Mouse (Mus musculus) MEL (cell line): ENCODE measurements around the gene Brca1. TPM values are rescaled to one million over a fixed set of nuclear protein-coding genes. Genes with fewer than 3 reads are reported as not detected.
A peak's percentile ranks its signal among the peaks of the same experiment; 100 is the strongest.

Experiments used
- DNase-seq: peaks from one replicate; pipeline ENCODE4 v3.0.0; 2011; ENCODE audit warnings: low read depth, low spot score
- H3K27ac ChIP-seq: 2 replicates; pipeline ENCODE4 v1.5.1; 2012; ENCODE audit warnings: low read depth, mild to moderate bottlenecking, control low read depth, low read length, moderate library complexity; ENCODE audit not compliant: control insufficient read depth
- H3K27me3 ChIP-seq, 2 experiments: fragments of 150-350 bp in 1 of 2; sonication (generic) in 1 of 2; 2 replicates each; pipeline ENCODE4 v1.6.1; 2012; ENCODE audit warnings: low read length in 2 of 2, mild to moderate bottlenecking in 2 of 2, improper control_type of control experiment in 1 of 2, moderate library complexity in 1 of 2; ENCODE audit not compliant: insufficient read depth in 2 of 2, control insufficient read depth in 1 of 2
- H3K36me3 ChIP-seq, 2 experiments: 2 replicates each; pipeline ENCODE4 v1.6.1; 2012 to 2014; ENCODE audit warnings: low read length in 2 of 2, improper control_type of control experiment in 1 of 2, inconsistent platforms in 1 of 2, mild to moderate bottlenecking in 1 of 2; ENCODE audit not compliant: insufficient read depth in 2 of 2, control insufficient read depth in 1 of 2
- H3K4me1 ChIP-seq, 2 experiments: fragments of 150-350 bp in 1 of 2; sonication (generic) in 1 of 2; 2 replicates each; pipeline ENCODE4 v1.6.1; 2012; ENCODE audit warnings: low read length in 2 of 2, improper control_type of control experiment in 1 of 2, mild to moderate bottlenecking in 1 of 2; ENCODE audit not compliant: insufficient read depth in 2 of 2, control insufficient read depth in 1 of 2
- H3K4me3 ChIP-seq, 2 experiments: fragments of 150-350 bp in 1 of 2; sonication (generic) in 1 of 2; 2 replicates each; pipeline ENCODE4 v1.5.1; 2012; ENCODE audit warnings: low read depth in 2 of 2, low read length in 2 of 2, mild to moderate bottlenecking in 2 of 2, moderate library complexity in 2 of 2, control low read depth in 1 of 2, improper control_type of control experiment in 1 of 2; ENCODE audit not compliant: control insufficient read depth in 1 of 2, insufficient read depth in 1 of 2
- H3K79me2 ChIP-seq: 2 replicates; pipeline ENCODE4 v1.6.1; 2012; ENCODE audit warnings: mild to moderate bottlenecking, low read length, moderate library complexity; ENCODE audit not compliant: control insufficient read depth, poor library complexity, insufficient read depth
- H3K9ac ChIP-seq: 2 replicates; pipeline ENCODE4 v1.6.1; 2012; ENCODE audit warnings: low read depth, mild to moderate bottlenecking, control low read depth, low read length, moderate library complexity; ENCODE audit not compliant: control insufficient read depth, poor library complexity, severe bottlenecking
- H3K9me3 ChIP-seq: fragments of 150-350 bp; sonication (generic); replicated peaks from 2 replicates; pipeline ENCODE4 v1.6.1; 2012; ENCODE audit warnings: mild to moderate bottlenecking, low read length, improper control_type of control experiment, moderate library complexity; ENCODE audit not compliant: insufficient read depth
- CHD1 ChIP-seq: IDR thresholded peaks from 2 replicates; pipeline ENCODE4 v1.6.1; 2012; ENCODE audit warnings: low read depth, mild to moderate bottlenecking, inconsistent platforms, low read length, improper control_type of control experiment
- CTCF ChIP-seq, 3 experiments: IDR thresholded peaks in 2 of 3; conservative IDR thresholded peaks in 1 of 3; 2 replicates each; pipeline ENCODE4 v1.5.1; 2011 to 2012; ENCODE audit warnings: low read length in 3 of 3, low read depth in 2 of 3, mild to moderate bottlenecking in 2 of 3, improper control_type of control experiment in 1 of 3, inconsistent platforms in 1 of 3, mixed read lengths in 1 of 3, moderate library complexity in 1 of 3; ENCODE audit not compliant: control insufficient read depth in 1 of 3, insufficient read depth in 1 of 3, poor library complexity in 1 of 3, severe bottlenecking in 1 of 3
- EP300 ChIP-seq, 2 experiments: IDR thresholded peaks; 2 replicates each; pipeline ENCODE4 v1.6.1; 2011; ENCODE audit warnings: improper control_type of control experiment in 2 of 2, low read length in 2 of 2, low read depth in 1 of 2, mild to moderate bottlenecking in 1 of 2
- HCFC1 ChIP-seq: IDR thresholded peaks from 2 replicates; pipeline ENCODE4 v1.6.1; 2012; ENCODE audit warnings: low read depth, mild to moderate bottlenecking, inconsistent platforms, low read length, improper control_type of control experiment, moderate library complexity
- JUND ChIP-seq: IDR thresholded peaks from 2 replicates; pipeline ENCODE4 v1.6.1; 2011; ENCODE audit warnings: low read depth, mild to moderate bottlenecking, improper control_type of control experiment, low read length
- MAFK ChIP-seq: IDR thresholded peaks from 2 replicates; pipeline ENCODE4 v1.6.1; 2011; ENCODE audit warnings: low read depth, mild to moderate bottlenecking, low read length, improper control_type of control experiment, borderline replicate concordance
- MXI1 ChIP-seq: IDR thresholded peaks from 2 replicates; pipeline ENCODE4 v1.6.1; 2011; ENCODE audit warnings: mild to moderate bottlenecking, low read depth, low read length, improper control_type of control experiment
- POLR2A ChIP-seq, 2 experiments: IDR thresholded peaks; 2 replicates each; pipeline ENCODE4 v1.6.1; 2011 to 2012; ENCODE audit warnings: low read length in 2 of 2, mild to moderate bottlenecking in 2 of 2, control low read depth in 1 of 2, improper control_type of control experiment in 1 of 2, low read depth in 1 of 2, moderate library complexity in 1 of 2; ENCODE audit not compliant: control insufficient read depth in 1 of 2, insufficient read depth in 1 of 2, poor library complexity in 1 of 2
- SIN3A ChIP-seq: IDR thresholded peaks from 2 replicates; pipeline ENCODE4 v1.6.1; 2012; ENCODE audit warnings: low read length, improper control_type of control experiment, inconsistent platforms
- SMC3 ChIP-seq: IDR thresholded peaks from 2 replicates; pipeline ENCODE4 v1.6.1; 2011; ENCODE audit warnings: low read depth, low read length, improper control_type of control experiment
- TAL1 ChIP-seq: IDR thresholded peaks from 2 replicates; pipeline ENCODE4 v1.6.1; 2012; ENCODE audit warnings: mild to moderate bottlenecking, inconsistent platforms, low read length, moderate library complexity, mixed read lengths
- TBP ChIP-seq: IDR thresholded peaks from 2 replicates; pipeline ENCODE4 v1.8.0; 2011; ENCODE audit warnings: low read depth, low read length, improper control_type of control experiment
- TCF12 ChIP-seq: IDR thresholded peaks from 2 replicates; pipeline ENCODE4 v1.6.1; 2014; ENCODE audit warnings: low read depth, mild to moderate bottlenecking, inconsistent platforms, low read length, improper control_type of control experiment, moderate library complexity
- UBTF ChIP-seq: IDR thresholded peaks from 2 replicates; pipeline ENCODE4 v1.6.1; 2012; ENCODE audit warnings: low read depth, mild to moderate bottlenecking, inconsistent platforms, low read length, improper control_type of control experiment, moderate library complexity, borderline replicate concordance; ENCODE audit not compliant: insufficient read depth
- ZC3H11A ChIP-seq: IDR thresholded peaks from 2 replicates; pipeline ENCODE4 v1.6.1; 2012; ENCODE audit warnings: low read depth, mild to moderate bottlenecking, inconsistent platforms, low read length, improper control_type of control experiment
- ZKSCAN1 ChIP-seq: IDR thresholded peaks from 2 replicates; pipeline ENCODE4 v1.6.1; 2012; ENCODE audit warnings: low read depth, mild to moderate bottlenecking, inconsistent platforms, low read length, improper control_type of control experiment, moderate library complexity
- ZMIZ1 ChIP-seq: IDR thresholded peaks from 2 replicates; pipeline ENCODE4 v1.6.1; 2012; ENCODE audit warnings: low read depth, mild to moderate bottlenecking, inconsistent platforms, low read length, improper control_type of control experiment, moderate library complexity
- polyA plus RNA-seq, 2 experiments: library from polyadenylated mRNA; stranded (reverse) in 1 of 2; unstranded in 1 of 2; fragments of >175 nt in 1 of 2; fragments of >200 nt in 1 of 2; gene quantifications; 2 replicates each; pipeline versions ENCODE4 v1.2.1 to v1.2.4; 2012; ENCODE audit warnings: low replicate concordance in 2 of 2, low read depth in 1 of 2; ENCODE audit not compliant: insufficient read length in 2 of 2, insufficient read depth in 1 of 2, missing spikeins in 1 of 2
- total RNA-seq: library from RNA; depleted of rRNA; stranded (reverse); fragments of 300-350 nt; gene quantifications from 2 replicates; pipeline ENCODE4 v1.2.3, GENCODE M21; 2012

The Brca1 gene
- total and polyA plus RNA-seq, 3 experiments = 25.7 to 1,155 (median 35.3) TPM

- TF ChIP-seq ZKSCAN1 (no peak), UBTF (peak; percentile 77; the same call in 1 of the 2 replicates), POLR2A (IDR thresholded peaks at IDR 0.05; ENCODE audit: control insufficient read depth in 1 of 2, insufficient read depth in 1 of 2, low read depth in 1 of 2, low read length in 2 of 2, poor library complexity in 1 of 2) (no peak), TCF12 (peak; percentile 23; the same call in 1 of the 2 replicates), ZC3H11A (no peak), JUND (no peak), CTCF (IDR thresholded peaks at IDR 0.05 in 2 of 3, conservative IDR thresholded peaks at IDR 0.05 in 1 of 3; ENCODE audit: control insufficient read depth in 1 of 3, insufficient read depth in 1 of 3, low read depth in 2 of 3, low read length in 3 of 3, poor library complexity in 1 of 3, severe bottlenecking in 1 of 3) (no peak; a peak in 1 of 6 replicates), CHD1 (no peak), EP300 (IDR thresholded peaks at IDR 0.05; ENCODE audit: low read depth in 1 of 2, low read length in 2 of 2) (peak in 1 of 2 experiments; percentile 20; a peak in 1 of 4 replicates), SMC3 (no peak), MAFK (no peak)
- TF ChIP-seq, all 39 proteins: peak for 10
Observed at GRCm38 (mm10) chr11:101465101-101465868, 86.5 kb downstream of the Brca1 start (continued).

- Histone ChIP-seq H3K9me3 (no peaks in the 10 kb centered on the region), H3K4me1 (peaks cover 12 to 33% of the 10 kb centered on the region in 2 experiments), H3K27ac (peak within 1 kb of the TSS; percentile 82), H3K36me3 (peaks cover 0 to 27% of the 10 kb centered on the region in 2 experiments; a peak in 3 of 4 replicates), H3K27me3 (no peaks in the 10 kb centered on the region), H3K9ac (peak within 1 kb of the TSS; percentile 78), H3K4me3 (peak within 1 kb of the TSS; percentile 70 to 82), H3K79me2 (peaks cover 6% of the 10 kb centered on the region; the same call in 1 of the 2 replicates)
- peak; percentile 85 for DNase-seq
- peak; percentile 26; the same call in 1 of the 2 replicates for TF ChIP-seq HCFC1
- peak; percentile 58 for TF ChIP-seq TBP
- no peak for TF ChIP-seq UBTF
- TF ChIP-seq ZMIZ1 = no peak; the same call in 1 of the 2 replicates
- no peak for TF ChIP-seq TAL1
- TF ChIP-seq EP300 (IDR thresholded peaks at IDR 0.05; ENCODE audit: low read depth in 1 of 2, low read length in 2 of 2) = peak; percentile 12 to 21; a peak in 2 of 4 replicates
- TF ChIP-seq CHD1 = peak; percentile 73
- TF ChIP-seq SIN3A = no peak
- 0 out of 2 replicates have a peak, but pooled peaks have one; percentile 24 for TF ChIP-seq MXI1
Observed at GRCm38 (mm10) chr11:101464211-101465100, 87.3 kb downstream of the Brca1 start, which contains the start of gene Rnd2. Rnd2 (plus strand) TSS chr11:101464999.
